Mouse (Mus musculus): Measurements from ENCODE around the gene Pik3c2b. TPM values are rescaled to one million over a fixed set of nuclear protein-coding genes. Genes with fewer than 3 reads are reported as not detected.

The Pik3c2b gene
- total RNA-seq, 4 experiments from 2014 or later = 9.2 to 12.8 (median 11.0) TPM

DNA sequence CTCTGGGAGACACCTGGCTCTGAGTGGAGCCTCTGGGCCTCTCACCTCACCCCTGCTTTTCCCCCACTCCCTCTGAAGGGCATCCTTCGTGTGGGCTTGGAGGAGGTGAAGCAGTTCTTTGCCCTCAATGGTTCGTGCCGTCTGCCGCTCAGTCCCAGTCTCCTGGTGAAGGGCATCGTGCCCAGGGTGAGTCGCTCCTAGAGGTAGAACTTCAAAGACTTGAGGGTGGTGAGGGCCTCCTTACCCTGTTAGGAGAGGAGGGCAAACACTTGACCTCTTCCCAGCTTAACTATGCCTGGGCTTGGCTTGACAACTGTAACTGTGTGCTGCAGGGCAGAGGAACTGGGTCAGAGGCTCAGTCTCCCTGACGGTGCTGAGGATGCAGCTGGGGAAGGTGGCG lies 46.0 kb downstream of the Pik3c2b start:
- DNase-seq (ENCODE audit: low spot score in 2 of 2) = no peak

DNA sequence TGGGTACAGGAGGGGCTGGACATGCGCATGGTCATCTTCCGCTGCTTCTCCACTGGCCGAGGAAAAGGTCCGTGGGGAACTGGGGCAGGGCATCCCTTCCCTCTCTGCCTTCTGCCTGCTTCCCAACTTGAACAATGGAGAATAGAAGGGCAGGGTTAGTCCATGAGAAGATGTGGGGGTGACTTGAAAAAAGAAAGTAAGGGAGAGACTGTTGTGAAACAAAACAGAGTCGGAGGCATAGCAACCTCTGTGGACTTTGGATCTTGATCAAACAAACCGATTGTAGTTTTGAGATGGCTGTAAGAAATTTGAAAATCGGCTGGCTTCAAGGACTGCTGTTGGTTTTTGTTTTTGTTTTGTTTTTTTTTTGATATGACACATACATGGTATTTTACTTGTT lies 48.3 kb downstream of the Pik3c2b start:
- DNase-seq (ENCODE audit: low spot score in 2 of 2) = no peak

DNA sequence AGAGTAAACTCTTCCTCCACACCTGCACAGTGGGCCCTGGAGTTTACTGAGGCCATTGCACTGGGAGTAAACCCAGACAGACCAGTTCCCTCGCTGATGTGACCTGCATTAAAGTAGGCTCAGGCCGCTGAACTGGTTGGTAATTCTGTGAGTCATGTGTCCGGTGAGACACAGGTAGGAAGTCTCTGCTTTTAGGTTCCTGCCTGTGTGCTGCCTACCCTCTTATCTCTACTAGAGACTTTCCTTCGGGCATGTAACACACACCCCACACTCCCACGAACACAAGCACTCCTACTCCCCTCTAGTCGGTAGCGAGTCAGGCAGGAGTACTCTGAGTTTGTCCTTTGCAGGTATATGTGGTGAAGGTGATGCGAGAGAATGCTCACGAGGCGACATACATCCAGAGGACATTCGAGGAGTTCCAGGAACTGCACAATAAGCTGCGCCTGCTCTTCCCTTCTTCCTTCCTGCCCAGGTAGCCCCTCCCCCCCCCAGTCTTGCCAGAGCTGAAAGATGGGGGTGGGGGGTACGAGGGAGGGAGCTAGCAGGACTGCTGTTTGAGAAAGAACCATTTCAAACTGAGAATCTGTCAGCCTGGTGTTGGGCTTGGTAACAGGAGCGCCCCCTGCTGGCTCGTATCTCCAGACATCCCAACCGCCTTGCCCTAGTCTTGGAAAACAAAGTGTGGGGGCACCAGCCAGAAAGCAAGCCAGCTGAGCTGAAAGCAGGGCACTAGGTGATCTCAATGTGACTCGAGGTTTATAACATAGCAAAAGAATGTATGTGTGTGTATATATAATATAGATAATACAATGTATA lies 55.7 kb downstream of the Pik3c2b start:
- peak; percentile 60 to 71 for DNase-seq (ENCODE audit: low spot score in 2 of 2)

DNA sequence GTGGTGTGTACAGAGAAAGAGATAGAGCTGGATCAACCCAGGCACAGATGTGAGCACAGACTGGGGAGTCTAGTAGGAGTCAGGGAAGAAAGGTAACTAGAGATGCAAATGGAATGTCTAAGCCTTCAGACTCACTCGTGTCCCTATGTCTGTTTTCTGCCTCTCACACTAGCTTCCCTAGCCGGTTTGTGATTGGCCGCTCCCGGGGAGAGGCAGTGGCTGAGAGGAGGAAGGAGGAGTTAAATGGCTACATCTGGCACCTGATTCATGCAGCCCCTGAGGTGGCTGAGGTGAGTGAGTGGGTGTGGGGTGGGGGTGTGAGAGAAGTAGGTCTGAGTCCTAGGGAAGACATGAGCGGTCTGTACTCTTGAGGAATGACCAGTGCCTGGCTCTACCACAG lies 56.6 kb downstream of the Pik3c2b start:
- DNase-seq (ENCODE audit: low spot score in 2 of 2) = no peak

DNA sequence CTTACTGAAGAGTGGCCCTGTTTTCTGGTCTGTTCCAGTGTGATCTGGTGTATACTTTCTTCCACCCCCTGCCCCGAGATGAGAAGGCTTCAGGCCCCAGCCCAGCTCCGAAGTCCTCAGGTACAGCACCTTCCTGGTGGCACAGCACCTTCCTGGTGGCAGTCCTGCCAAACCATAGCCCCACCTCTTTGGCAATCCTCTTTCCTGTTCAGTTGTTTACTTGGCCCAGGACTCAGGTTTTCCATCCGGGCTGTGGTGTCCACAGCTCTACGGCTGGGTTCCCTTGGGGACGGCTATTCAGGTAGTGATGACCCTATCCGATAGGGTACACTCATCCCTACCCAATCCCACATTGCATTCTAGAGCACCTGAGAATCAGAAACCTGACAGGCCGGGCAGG lies 57.8 kb downstream of the Pik3c2b start:
- no peak for DNase-seq (ENCODE audit: low spot score in 2 of 2)

DNA sequence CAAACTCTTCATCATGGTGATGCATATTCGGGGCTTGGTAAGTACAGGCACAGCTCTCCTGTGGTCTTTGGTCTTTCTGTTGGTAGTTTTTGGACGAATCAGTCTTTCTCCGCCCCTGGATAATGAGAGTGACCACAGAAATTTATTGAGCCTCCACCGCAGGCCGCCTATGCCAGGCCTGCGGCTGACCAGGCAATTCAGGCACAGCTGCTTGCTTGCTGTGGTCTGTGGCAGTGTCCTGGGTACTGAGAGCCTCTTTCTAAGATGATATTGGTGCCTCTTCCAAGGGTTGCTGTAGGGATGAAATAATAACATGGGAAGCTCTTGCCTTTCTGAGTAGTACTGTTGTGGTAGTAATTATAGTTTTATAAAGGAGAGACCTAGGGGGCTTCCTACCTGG lies 58.4 kb downstream of the Pik3c2b start:
- no peak for DNase-seq (ENCODE audit: low spot score in 2 of 2)

DNA sequence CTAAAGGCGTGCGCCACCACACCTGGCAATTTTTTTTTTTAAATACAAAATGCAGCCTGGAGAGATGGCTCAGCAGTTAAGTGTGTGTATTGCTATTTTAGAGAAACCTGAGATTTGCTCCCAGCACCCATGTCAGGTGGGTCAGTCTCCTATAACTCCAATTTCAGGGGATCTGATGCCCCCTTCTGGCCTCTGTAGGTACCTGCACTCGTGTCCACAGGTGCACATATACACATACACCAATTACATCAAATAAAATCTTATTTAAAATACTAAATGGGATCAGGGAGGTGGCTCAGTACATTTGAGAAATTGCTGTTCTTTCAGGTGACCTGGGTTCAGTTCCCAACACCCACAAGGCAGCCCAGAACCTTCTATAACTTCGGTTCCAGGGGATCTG lies 70.6 kb downstream of the Pik3c2b start:
- no peak for DNase-seq (ENCODE audit: low spot score in 2 of 2)

DNA sequence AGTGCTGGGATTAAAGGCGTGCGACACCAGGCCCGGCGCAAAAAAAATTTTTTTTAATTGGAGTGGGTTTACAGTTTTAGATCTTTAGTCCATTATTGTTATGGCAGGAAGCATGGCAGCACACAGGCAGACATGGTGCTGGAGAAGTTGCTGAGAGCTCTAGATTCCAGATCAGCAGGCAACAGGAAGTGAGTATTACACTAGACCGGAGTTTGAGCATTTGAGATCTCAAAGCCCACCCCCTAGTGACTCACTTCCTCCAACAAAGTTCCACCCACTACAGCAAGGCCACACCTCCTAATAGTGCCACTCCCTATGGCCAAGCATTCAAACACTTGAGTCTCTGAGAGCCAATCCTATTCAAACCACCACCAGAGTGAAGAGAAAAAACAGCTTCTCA lies 72.7 kb downstream of the Pik3c2b start:
- no peak for DNase-seq (ENCODE audit: low spot score in 2 of 2)

DNA sequence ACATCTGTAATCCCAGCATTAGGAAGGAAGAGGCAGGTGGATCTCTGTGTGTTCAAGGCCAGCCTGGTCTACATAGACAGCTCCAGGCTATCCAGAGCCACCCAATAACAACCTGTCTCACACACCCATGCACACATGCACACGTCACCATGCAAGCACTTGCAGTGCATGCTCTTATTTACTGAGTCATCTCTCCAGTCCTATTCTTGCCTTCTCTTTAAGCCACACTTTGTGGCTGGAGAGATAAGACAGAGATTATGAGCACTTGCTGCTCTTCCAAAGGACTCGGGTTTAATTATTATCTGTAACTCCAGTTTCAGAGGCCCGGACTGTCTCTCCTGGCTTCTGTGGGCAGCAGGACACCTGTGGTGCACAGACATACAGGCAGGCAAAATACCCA lies 73.4 kb downstream of the Pik3c2b start:
- DNase-seq (ENCODE audit: low spot score in 2 of 2) = no peak

DNA sequence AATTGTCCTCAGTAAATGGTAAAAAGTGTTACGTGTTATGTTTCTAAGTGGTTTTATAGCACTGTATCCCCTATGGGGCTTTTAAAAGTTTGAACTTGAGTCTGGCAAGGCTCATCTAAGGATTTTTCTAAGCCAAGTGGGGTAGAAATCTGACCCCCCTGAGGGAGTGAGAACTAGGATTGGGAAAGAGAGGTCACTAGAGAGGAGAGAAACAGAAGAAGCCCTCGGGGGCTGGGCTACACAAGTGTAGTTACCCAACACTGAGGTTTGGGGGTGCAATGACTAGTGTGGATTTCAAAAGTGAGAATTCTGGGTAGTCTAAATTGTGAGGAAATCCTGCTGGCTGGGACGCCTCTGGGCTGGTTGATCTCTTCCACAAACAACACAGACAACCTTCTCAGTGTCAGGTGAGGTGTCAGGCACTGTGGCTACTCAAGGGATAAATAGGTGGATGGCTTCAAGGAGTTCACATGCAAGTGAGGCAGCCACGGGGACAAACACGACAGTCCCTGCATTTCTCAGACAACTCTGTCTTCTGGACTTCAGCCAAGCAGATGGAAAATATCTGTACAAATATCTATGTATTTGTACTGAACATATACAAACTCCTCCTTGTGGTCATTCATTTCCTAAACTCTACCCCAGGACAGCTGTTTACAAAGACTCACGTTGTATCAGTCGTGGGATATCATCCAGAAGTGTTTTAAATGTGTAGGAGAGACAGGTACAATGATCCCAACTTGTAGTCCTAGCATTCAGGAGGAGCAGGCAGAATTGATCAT lies 74.7 kb downstream of the Pik3c2b start:
- DNase-seq (ENCODE audit: low spot score in 2 of 2) = no peak

DNA sequence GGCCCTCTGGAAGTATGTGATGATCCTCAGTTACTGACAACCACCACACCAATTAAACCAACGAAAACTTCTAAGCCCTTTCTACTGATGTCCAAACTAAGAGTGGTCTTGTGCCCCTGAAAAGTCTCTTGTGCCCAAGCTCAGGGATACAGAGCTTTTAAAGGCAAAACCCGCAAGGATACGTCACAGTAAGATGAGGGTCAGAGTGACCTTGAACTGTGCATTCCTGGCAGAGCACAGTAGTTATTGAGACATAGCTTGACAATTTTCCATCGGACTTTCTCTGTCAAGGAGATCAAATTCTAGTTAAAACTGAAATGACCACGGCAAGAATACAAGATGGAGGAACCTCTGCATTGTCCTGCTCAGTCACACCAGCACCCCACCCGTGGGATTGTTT lies 75.8 kb downstream of the Pik3c2b start:
- no peak for DNase-seq (ENCODE audit: low spot score in 2 of 2)

DNA sequence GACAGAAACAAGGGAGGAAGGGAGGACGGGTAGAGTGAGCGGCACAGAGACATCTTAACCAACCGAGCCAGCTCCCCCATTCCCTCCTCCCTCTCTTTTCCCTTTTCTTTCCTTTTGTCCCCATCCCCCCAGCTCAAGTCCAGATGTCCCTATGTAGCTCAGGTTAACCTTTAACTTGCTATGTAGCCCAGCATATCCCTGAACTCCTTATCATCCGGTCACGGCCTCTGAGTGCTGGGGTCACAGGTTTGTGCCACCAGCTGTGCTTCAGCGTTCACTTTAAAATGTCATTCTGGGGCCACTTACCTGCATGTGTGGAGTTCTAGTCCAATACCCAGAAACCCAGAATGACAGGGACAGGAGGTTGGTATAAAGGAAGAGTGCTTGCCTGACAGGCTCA lies 78.7 kb downstream of the Pik3c2b start:
- DNase-seq (ENCODE audit: low spot score in 2 of 2) = no peak

DNA sequence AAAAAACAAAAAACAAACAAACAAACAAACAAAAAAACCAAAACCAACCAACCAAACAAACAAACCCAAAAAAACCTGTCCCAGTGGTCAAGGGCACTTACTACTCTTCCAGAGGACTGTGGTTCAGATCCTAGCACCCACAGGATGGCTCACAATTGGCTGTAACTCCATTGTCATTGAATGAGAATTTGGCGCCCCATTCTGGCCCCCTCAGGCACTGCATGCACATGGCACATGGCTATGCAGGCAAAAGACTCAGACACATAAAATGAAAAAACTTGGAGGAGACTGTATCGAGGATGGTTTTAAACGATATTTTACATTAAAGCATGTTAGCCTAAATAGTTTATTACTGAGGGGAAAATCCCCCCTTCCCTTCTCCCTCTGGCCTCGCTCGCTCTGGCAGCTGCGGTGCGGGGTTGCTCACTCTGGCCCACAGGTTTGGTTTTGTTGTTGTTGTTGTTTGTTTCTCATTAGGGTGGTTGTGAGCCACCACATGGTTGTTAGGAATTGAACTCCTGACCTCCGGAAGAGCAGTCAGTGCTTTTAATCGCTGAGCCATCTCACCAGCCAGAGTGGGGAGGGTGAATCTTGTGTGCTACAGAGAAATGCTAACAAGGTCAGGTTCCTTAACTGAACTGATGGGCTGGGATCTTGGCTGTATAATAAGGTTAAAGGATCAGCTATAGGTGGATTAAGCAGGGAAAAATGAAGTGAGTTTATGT lies 80.3 kb downstream of the Pik3c2b start:
- DNase-seq (ENCODE audit: low spot score in 2 of 2) = no peak

DNA sequence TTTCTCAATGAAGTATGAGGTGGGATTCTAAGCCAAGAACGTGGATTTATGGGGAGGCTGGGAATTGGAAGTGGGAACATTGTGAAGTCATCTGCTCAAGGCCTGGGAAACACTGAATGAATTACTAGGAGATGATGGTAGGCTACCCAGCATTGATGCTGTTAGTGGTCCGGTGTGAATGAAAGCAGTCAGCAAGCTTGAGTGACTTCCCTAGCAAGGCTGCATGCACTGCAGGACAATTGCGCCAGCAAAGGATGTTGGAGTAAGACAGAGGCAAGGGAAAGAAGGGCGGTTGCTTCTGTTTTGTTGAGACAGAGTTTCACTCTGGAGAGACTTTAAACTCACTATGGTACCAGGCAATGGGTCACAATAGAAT lies 80.9 kb downstream of the Pik3c2b start:
- DNase-seq (ENCODE audit: low spot score in 2 of 2) = no peak

DNA sequence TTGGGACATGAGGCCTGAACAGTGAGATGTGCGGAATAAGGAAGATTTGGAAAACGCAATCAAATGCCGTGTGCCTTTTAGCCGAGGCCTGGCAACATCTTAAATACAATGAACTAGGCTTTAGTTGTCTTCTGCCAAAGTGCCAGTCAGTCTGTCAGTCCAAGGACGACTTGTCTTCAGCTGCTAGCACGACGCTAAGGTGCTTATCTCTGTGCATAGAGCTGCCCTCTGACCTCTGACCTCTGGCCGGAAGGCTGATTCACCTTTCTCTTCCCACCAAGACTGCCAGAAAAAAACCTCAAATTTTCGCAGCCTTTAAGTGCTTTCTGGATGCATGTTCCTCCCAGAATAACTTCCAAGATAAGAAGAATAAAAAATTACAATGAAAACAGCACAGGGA lies 81.9 kb downstream of the Pik3c2b start:
- no peak for DNase-seq (ENCODE audit: low spot score in 2 of 2)

DNA sequence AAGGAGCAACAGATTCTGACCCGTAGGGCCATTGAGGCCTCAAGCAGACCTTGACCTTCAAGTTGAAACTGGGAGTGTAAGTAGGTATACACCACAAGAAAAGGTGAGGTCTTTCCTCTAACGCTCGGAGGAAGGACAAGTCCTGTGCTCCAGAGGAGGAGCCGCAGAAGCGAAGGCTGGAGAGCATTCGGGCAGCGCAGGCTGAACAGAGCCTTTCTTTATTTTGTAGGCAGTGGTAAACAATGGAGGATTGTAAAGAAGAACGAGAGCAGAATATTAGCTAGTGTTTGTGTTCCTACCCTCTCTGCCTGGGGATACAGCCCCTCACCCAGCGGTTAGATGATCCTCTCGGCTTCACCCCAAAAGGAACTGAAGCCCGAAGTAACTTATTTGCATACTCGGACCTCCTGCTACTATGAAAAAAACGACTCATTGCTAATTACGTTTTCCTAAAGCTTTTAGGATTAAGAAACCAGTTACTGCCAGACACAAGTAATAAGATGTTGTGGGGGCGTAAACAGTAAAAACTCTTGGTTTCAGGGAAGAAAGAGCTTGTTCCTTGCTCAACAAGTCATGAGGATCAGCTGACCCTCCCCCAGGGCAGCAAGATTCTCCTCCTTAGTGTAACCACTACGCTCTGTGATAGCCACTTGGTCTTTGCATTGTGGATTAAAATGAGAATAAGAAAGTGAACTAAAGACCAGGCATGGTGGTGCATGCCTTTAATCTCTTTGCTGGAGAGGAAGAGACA lies 84.2 kb downstream of the Pik3c2b start:
- DNase-seq (ENCODE audit: low spot score in 2 of 2) = no peak

DNA sequence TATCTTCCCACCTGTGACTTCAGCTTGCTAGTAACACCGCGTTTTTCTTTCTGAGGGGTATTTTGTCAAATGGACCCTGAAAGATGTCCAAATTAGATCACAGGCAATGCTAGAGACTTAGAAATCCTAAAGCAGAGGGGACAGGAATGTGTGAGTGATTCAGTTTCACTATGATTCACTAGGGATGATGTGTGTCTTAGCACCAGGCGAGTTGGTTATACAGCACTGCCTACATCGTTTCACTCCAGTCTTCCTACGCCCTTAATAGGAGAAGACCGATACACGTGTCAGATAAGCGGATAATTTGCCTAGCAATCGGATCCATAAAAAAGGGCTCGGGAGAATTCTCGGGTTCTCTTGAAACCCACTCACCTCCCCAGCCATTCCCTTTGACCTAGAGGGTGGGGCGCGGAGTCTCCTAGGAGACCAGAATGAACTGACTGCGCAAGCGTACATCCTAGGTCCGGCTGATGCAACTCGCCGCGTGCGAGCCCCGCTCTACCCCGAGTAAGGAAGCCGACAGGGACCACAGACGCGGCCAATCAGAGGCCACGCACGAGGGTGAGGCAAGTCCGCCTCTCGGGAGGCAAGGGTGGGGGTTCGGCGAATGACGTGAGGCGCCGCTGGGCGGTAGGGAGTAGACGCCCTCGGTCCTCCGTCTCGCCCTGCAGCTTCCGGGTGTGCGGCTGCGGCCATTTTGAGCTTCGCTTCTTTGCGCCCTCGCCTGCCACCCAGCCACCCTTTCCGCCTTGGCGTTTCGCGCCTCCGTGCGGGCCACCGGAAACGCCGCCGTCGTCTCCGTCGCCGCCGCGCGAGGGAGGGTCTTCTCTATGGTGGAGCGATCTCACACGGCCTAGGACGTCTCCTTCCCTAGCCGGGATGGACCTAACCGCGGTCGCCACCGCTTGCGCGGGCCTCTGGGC lies 85.4 kb downstream of the Pik3c2b start, which contains the start of gene Ppp1r15b:
TSS of gene Ppp1r15b (plus strand) at position 506 of the 923 bp plus-strand sequence.
- peak; percentile 97 to 99 for DNase-seq (ENCODE audit: low spot score in 2 of 2)

DNA sequence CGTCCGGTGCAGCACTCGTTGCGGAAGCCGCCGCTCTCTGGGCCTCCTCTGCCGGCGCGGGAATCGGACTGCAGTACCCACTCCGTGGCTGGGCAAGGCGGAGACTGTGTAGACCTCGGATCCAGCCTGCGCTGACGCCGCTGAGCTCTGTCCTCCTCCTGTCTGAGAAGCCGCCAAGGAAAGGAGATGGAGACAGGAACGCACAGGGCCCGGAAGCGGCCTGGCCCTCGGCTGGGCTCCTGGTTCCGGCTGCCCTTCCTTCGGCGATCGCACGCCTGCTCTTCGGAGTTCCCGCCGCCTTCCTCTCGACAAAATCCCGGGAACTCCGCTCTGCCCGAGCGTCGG lies 86.1 kb downstream of the Pik3c2b start:
- DNase-seq (ENCODE audit: low spot score in 2 of 2) = no peak

DNA sequence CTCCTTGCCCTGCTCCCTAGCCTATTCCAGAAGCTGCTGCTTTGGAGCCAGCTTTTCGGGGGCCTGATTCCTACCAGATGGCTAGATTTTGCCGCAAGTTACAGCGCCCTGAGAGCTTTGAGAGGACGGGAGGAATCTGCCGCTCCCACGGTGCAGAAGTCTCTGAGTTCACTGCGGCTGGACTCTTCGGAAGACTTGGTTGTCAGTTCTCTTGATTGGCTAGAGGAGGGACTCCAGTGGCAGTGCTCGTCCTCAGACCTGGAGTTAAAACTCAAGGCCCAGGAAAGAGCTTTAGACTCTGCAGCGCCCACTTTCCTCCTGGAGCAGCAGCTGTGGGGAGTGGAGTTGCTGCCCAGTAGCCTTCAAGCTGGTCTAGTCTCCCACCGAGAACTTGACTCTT lies 86.5 kb downstream of the Pik3c2b start:
- no peak for DNase-seq (ENCODE audit: low spot score in 2 of 2)
